Mouse (Mus musculus) C2C12 (cell line): ENCODE measurements at regions not wholly inside any gene's neighbourhood (a gene's known extent, or its start where the extent isn't known, plus 50 kb on each side); places are given as distances from the start of the nearest gene placed in this dataset.
A peak's percentile ranks its signal among the peaks of the same experiment; 100 is the strongest.
"Not testable (repeated sequence)": the region's sequence is repeated elsewhere in the genome, so short reads cannot be mapped to it uniquely, and the experiment has no call there.

Source experiments
- H3K27me3 ChIP-seq: one replicate; pipeline ENCODE4 v1.6.1; 2011; ENCODE audit not compliant: control insufficient read depth, insufficient read depth, insufficient read length
- H3K36me3 ChIP-seq: one replicate; pipeline ENCODE4 v1.6.1; 2011; ENCODE audit not compliant: control insufficient read depth, insufficient read depth
- H3K4me3 ChIP-seq: one replicate; pipeline ENCODE4 v1.5.1; 2011; ENCODE audit warnings: mild to moderate bottlenecking, control low read depth; ENCODE audit not compliant: poor library complexity, insufficient read depth, severe bottlenecking
- H3K79me2 ChIP-seq: one replicate; pipeline ENCODE4 v1.6.1; 2011; ENCODE audit not compliant: control insufficient read depth, insufficient read depth
- H3K79me3 ChIP-seq: one replicate; pipeline ENCODE4 v1.6.1; 2011; ENCODE audit warnings: low read depth, control low read depth
- H3ac ChIP-seq: one replicate; pipeline ENCODE3; 2011; ENCODE audit warnings: low read depth; ENCODE audit not compliant: control insufficient read depth, insufficient read length
- CEBPB ChIP-seq: IDR thresholded peaks from one replicate; pipeline ENCODE4 v1.6.1; 2011; ENCODE audit warnings: low read depth, mild to moderate bottlenecking, control low read depth, moderate library complexity
- CTCF ChIP-seq: IDR thresholded peaks from one replicate; pipeline ENCODE4 v1.5.1; 2011; ENCODE audit not compliant: control insufficient read depth, insufficient read depth, insufficient read length
- FOSL1 ChIP-seq: IDR thresholded peaks from one replicate; pipeline ENCODE4 v1.8.0; 2011; ENCODE audit warnings: mild to moderate bottlenecking, low read length; ENCODE audit not compliant: poor library complexity, insufficient read depth, severe bottlenecking
- MAX ChIP-seq: IDR thresholded peaks from one replicate; pipeline ENCODE4 v1.6.1; 2011; ENCODE audit warnings: mild to moderate bottlenecking, control low read depth
- MYOD1 ChIP-seq: IDR thresholded peaks from one replicate; pipeline ENCODE4 v1.6.1; 2011; ENCODE audit warnings: low read depth; ENCODE audit not compliant: control insufficient read depth, insufficient read length
- MYOG ChIP-seq: IDR thresholded peaks from one replicate; pipeline ENCODE4 v1.6.1; 2011; ENCODE audit not compliant: control insufficient read depth, insufficient read length; ENCODE audit errors: extremely low read depth
- USF1 ChIP-seq: IDR thresholded peaks from one replicate; pipeline ENCODE4 v1.6.1; 2011; ENCODE audit warnings: low read depth, mild to moderate bottlenecking, control low read depth, moderate library complexity

GRCm38 (mm10) chrX:68486585-68486984, 191.8 kb upstream of the Fmr1 start:
- H3K27me3 ChIP-seq: no peaks in the 10 kb centered on the region
- H3K79me2 ChIP-seq: no peaks in the 10 kb centered on the region
- H3K36me3 ChIP-seq: no peaks in the 10 kb centered on the region
- H3ac ChIP-seq: no peak overlapping the region
- no peak for TF ChIP-seq MAX
- TF ChIP-seq CEBPB: no peak
- no peak for TF ChIP-seq MYOD1
- TF ChIP-seq MYOG: no peak
- TF ChIP-seq FOSL1: no peak
- H3K4me3 ChIP-seq: no peak overlapping the region
- H3K79me3 ChIP-seq: no peaks in the 10 kb centered on the region

GRCm38 (mm10) chrX:68492052-68492451, 186.3 kb upstream of the Fmr1 start:
- not testable (repeated sequence) for H3K27me3 ChIP-seq, H3ac ChIP-seq, H3K36me3 ChIP-seq, H3K4me3 ChIP-seq
- peaks cover 13% of the 10 kb centered on the region for H3K79me3 ChIP-seq
- peaks cover 16% of the 10 kb centered on the region for H3K79me2 ChIP-seq

- Histone ChIP-seq H3K79me3 (peaks cover 37% of the 10 kb centered on the region), H3K36me3 (peaks cover 26% of the 10 kb centered on the region), H3K79me2 (peaks cover 42% of the 10 kb centered on the region), H3K27me3 (no peaks in the 10 kb centered on the region), H3K4me3 (no peak overlapping the region), H3ac (no peak overlapping the region)
- TF ChIP-seq FOSL1 (peak; percentile 21), CTCF (no peak), MYOD1 (peak; percentile 90)
These were observed 183.8 kb upstream of the Fmr1 start for GRCm38 (mm10) chrX:68494398-68495143.

GRCm38 (mm10) chrX:68495144-68495493, 183.2 kb upstream of the Fmr1 start:
- Histone ChIP-seq H3K79me3 (peaks cover 42% of the 10 kb centered on the region), H3K79me2 (peaks cover 47% of the 10 kb centered on the region), H3ac (no peak overlapping the region), H3K27me3 (no peaks in the 10 kb centered on the region), H3K36me3 (peaks cover 31% of the 10 kb centered on the region), H3K4me3 (peak overlapping the region; percentile 34)
- TF ChIP-seq FOSL1: peak; percentile 72
- peak; percentile 46 for TF ChIP-seq MYOD1
- TF ChIP-seq MYOG: no peak
- peak; percentile 98 for TF ChIP-seq MAX
- TF ChIP-seq USF1: peak; percentile 58
- no peak for TF ChIP-seq CTCF
- peak; percentile 89 for TF ChIP-seq CEBPB

DNA sequence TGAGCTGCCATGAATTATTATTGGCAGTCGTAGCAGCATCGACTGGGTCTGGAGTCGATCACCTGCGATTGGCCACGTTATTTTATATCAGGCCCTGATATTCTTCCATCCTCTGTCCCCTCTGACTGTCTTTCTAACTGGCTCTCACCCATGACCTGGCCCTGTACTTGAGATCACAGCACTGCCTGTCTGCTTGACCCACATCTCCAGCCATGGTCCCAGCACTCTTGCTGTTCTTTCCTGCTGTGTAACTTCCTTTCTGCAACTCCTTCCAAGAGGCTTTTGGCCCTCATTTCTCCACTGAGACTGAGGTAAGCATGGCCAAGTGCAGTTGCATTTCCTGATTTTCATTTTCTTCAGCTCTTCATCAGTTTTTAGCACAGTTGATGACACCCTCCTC, 182.6 kb upstream of the Fmr1 start:
- H3K79me3 ChIP-seq: peaks cover 48% of the 10 kb centered on the region
- peak overlapping the region; percentile 34 for H3K4me3 ChIP-seq
- no peaks in the 10 kb centered on the region for H3K27me3 ChIP-seq
- peak overlapping the region; percentile 74 for H3ac ChIP-seq
- TF ChIP-seq MYOD1 (no peak), MAX (peak; percentile 18)
- H3K79me2 ChIP-seq: peaks cover 53% of the 10 kb centered on the region
- H3K36me3 ChIP-seq: peaks cover 36% of the 10 kb centered on the region

DNA sequence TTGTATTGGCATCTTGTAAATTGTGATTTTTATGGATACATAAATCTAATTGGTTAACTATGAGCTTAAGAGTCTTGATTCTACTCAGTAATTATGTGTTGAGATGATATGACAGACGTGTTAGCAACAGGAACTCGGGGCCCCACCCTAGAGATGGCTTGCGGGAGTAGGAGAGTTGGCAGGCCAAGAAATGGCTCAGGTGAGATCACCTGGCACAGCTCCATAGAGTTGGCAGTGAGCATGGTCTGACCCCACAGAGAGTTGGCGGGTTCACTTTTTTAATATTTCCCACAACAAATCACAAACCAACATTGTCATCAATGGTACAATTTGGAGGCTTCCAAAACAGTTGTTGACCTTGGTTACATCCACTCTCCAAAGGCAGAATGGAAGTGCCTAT, 180.5 kb upstream of the Fmr1 start:
- Histone ChIP-seq H3K4me3 (peak overlapping the region; percentile 0), H3K36me3 (peaks cover 56% of the 10 kb centered on the region), H3ac (no peak overlapping the region), H3K79me3 (peaks cover 63% of the 10 kb centered on the region), H3K79me2 (peaks cover 73% of the 10 kb centered on the region), H3K27me3 (no peaks in the 10 kb centered on the region)
- TF ChIP-seq MYOD1 (no peak), CTCF (no peak), USF1 (no peak), MAX (no peak), FOSL1 (no peak), MYOG (no peak), CEBPB (no peak)
